Mouse (Mus musculus) neutrophil, adult 5-6 weeks (primary cell): ENCODE measurements around the gene Gm13889. TPM values are rescaled to one million over a fixed set of nuclear protein-coding genes. Genes with fewer than 3 reads are reported as not detected.

Source experiments
- ATAC-seq: fragments of 151-379, 151-347 bp; 2 replicates; pipeline ENCODE4 v1.8.0; 2017; ENCODE audit warnings: mild to moderate bottlenecking, moderate TSS enrichment; ENCODE audit not compliant: insufficient number of reproducible peaks, poor library complexity, low FRiP score, severe bottlenecking; ENCODE audit errors: extremely low read depth
- total RNA-seq: library from RNA; stranded (forward); fragments of 200-1000 nt; gene quantifications from 2 replicates; pipeline ENCODE4 v1.2.3, GENCODE M21; 2017

Gm13889 gene
- total RNA-seq: 0.49 TPM in 1 of 2 replicates, not detected in the other

GRCm38 (mm10) chr2:93956908-93957784 lies at the start of gene Gm13889:
TSS of gene Gm13889 (minus strand) at chr2:93957201.
- ATAC-seq: no peak

GRCm38 (mm10) chr2:94002331-94002730 lies 45.3 kb upstream of the Gm13889 start:
- peak; percentile 75; the same call in 1 of the 2 replicates for ATAC-seq

- no peak for ATAC-seq
Observed at GRCm38 (mm10) chr2:94001918-94002317, 44.9 kb upstream of the Gm13889 start.

- ATAC-seq: no peak
Observed at GRCm38 (mm10) chr2:94001411-94001810, 44.4 kb upstream of the Gm13889 start.

GRCm38 (mm10) chr2:93996254-93996653 lies 39.3 kb upstream of the Gm13889 start, which contains the start of gene Gm27027:
TSS of gene Gm27027 (minus strand) at chr2:93996354.
- no peak for ATAC-seq

GRCm38 (mm10) chr2:93992810-93993209 lies 35.8 kb upstream of the Gm13889 start:
- no peak for ATAC-seq

- ATAC-seq: no peak
Observed at GRCm38 (mm10) chr2:93992259-93992658, 35.3 kb upstream of the Gm13889 start.

GRCm38 (mm10) chr2:93991336-93991735 lies 34.3 kb upstream of the Gm13889 start:
- no peak for ATAC-seq

- no peak for ATAC-seq
Observed at GRCm38 (mm10) chr2:93988440-93988839, 31.4 kb upstream of the Gm13889 start.

GRCm38 (mm10) chr2:93982457-93983235 lies 25.6 kb upstream of the Gm13889 start:
- ATAC-seq: no peak

- ATAC-seq: no peak
Observed at GRCm38 (mm10) chr2:93979249-93980120, 22.5 kb upstream of the Gm13889 start.

- ATAC-seq: peak; percentile 44
Observed at GRCm38 (mm10) chr2:93976436-93977252, 19.6 kb upstream of the Gm13889 start.

GRCm38 (mm10) chr2:93975526-93976435 lies 18.8 kb upstream of the Gm13889 start:
- ATAC-seq: no peak

GRCm38 (mm10) chr2:93975041-93975440 lies 18.0 kb upstream of the Gm13889 start:
- ATAC-seq: no peak

- no peak for ATAC-seq
Observed at GRCm38 (mm10) chr2:93971647-93972046, 14.6 kb upstream of the Gm13889 start.

- no peak for ATAC-seq
Observed at GRCm38 (mm10) chr2:93964494-93965160, 7.6 kb upstream of the Gm13889 start.

- no peak for ATAC-seq
Observed at GRCm38 (mm10) chr2:93963802-93964201, 6.8 kb upstream of the Gm13889 start.
